Mouse (Mus musculus): Measurements from ENCODE around the gene Tmem247. TPM values are rescaled to one million over a fixed set of nuclear protein-coding genes. Genes with fewer than 3 reads are reported as not detected.

Tmem247 gene
- polyA plus RNA-seq, 1 experiment from 2014 or later = not detected

GRCm38 (mm10) chr17:86969582-86969981 is 52.4 kb downstream of the Tmem247 start:
- TF ChIP-seq EP300 (optimal IDR thresholded peaks at IDR 0.05) (no peak), CTCF (IDR thresholded peaks at IDR 0.05; ENCODE audit: low read depth) (no peak)
- 64% methylated on average over 5 of the region's 5 CpGs for WGBS
- no peak for ATAC-seq (ENCODE audit: low FRiP score, low TSS enrichment)

GRCm38 (mm10) chr17:86970026-86970750 is 53.0 kb downstream of the Tmem247 start:
- peaks cover 3% of the 10 kb centered on the region; the same call in 1 of the 2 replicates for H3K36me3 ChIP-seq (ENCODE audit: control insufficient read depth, insufficient read depth, low read length)
- no peak overlapping the region for H3K4me2 ChIP-seq (replicated peaks; ENCODE audit: low read depth)
- no peak overlapping the region for H3K27ac ChIP-seq (replicated peaks)
- H3K9me3 ChIP-seq (ENCODE audit: control insufficient read depth, low read length) = no peaks in the 10 kb centered on the region
- 90% methylated on average over 15 of the region's 15 CpGs for WGBS
- no peak for ATAC-seq (ENCODE audit: low FRiP score, low TSS enrichment)
- no peak overlapping the region for H3K9ac ChIP-seq (ENCODE audit: low read length)
- TF ChIP-seq EP300 (optimal IDR thresholded peaks at IDR 0.05) = no peak
- no peak overlapping the region for H3K4me3 ChIP-seq (ENCODE audit: low read depth, low read length)
- no peaks in the 10 kb centered on the region for H3K27me3 ChIP-seq (ENCODE audit: control insufficient read depth, insufficient read depth, low read length)
- DNase-seq (ENCODE audit: low spot score) = no peak
- H3K4me1 ChIP-seq (replicated peaks; ENCODE audit: control insufficient read depth, insufficient read depth) = 0 out of 2 replicates have a peak, but pooled peaks cover 3% of the 10 kb centered on the region

More at GRCm38 (mm10) chr17:86969582-86969981, 52.4 kb downstream of the Tmem247 start:
- no peaks in the 10 kb centered on the region for H3K9me3 ChIP-seq (ENCODE audit: control insufficient read depth, low read length)
- H3K4me1 ChIP-seq (replicated peaks; ENCODE audit: control insufficient read depth, insufficient read depth) = 0 out of 2 replicates have a peak, but pooled peaks cover 5% of the 10 kb centered on the region
- peaks cover 3% of the 10 kb centered on the region; the same call in 1 of the 2 replicates for H3K36me3 ChIP-seq (ENCODE audit: control insufficient read depth, insufficient read depth, low read length)
- DNase-seq (ENCODE audit: low spot score) = no peak
- H3K27ac ChIP-seq (replicated peaks) = no peak overlapping the region
- no peak overlapping the region for H3K9ac ChIP-seq (ENCODE audit: low read length)
- no peaks in the 10 kb centered on the region for H3K27me3 ChIP-seq (ENCODE audit: control insufficient read depth, insufficient read depth, low read length)
- H3K4me3 ChIP-seq (ENCODE audit: low read depth, low read length) = no peak overlapping the region
- H3K4me2 ChIP-seq (replicated peaks; ENCODE audit: low read depth) = no peak overlapping the region

- Histone ChIP-seq H3K27me3 (ENCODE audit: control insufficient read depth, insufficient read depth, low read length) (no peaks in the 10 kb centered on the region), H3K4me2 (replicated peaks; ENCODE audit: low read depth) (no peak overlapping the region), H3K9ac (ENCODE audit: low read length) (no peak overlapping the region), H3K27ac (replicated peaks) (no peak overlapping the region), H3K9me3 (ENCODE audit: control insufficient read depth, low read length) (no peaks in the 10 kb centered on the region), H3K36me3 (ENCODE audit: control insufficient read depth, insufficient read depth, low read length) (peaks cover 3% of the 10 kb centered on the region; the same call in 1 of the 2 replicates), H3K4me1 (replicated peaks; ENCODE audit: control insufficient read depth, insufficient read depth) (0 out of 2 replicates have a peak, but pooled peaks cover 3% of the 10 kb centered on the region), H3K4me3 (ENCODE audit: low read depth, low read length) (no peak overlapping the region)
- TF ChIP-seq EP300 (optimal IDR thresholded peaks at IDR 0.05) (no peak), CTCF (IDR thresholded peaks at IDR 0.05; ENCODE audit: low read depth) (no peak)
- ATAC-seq (ENCODE audit: low FRiP score, low TSS enrichment) = no peak
- DNase-seq (ENCODE audit: low spot score) = no peak
- WGBS = 75% methylated on average over 5 of the region's 5 CpGs
Observed at GRCm38 (mm10) chr17:86971036-86971435, 53.9 kb downstream of the Tmem247 start.

- Histone ChIP-seq H3K27ac (replicated peaks) (no peak overlapping the region), H3K4me3 (ENCODE audit: low read depth, low read length) (no peak overlapping the region), H3K4me1 (replicated peaks; ENCODE audit: control insufficient read depth, insufficient read depth) (0 out of 2 replicates have a peak, but pooled peaks cover 3% of the 10 kb centered on the region), H3K4me2 (replicated peaks; ENCODE audit: low read depth) (no peak overlapping the region), H3K36me3 (ENCODE audit: control insufficient read depth, insufficient read depth, low read length) (peaks cover 3% of the 10 kb centered on the region; the same call in 1 of the 2 replicates), H3K9me3 (ENCODE audit: control insufficient read depth, low read length) (no peaks in the 10 kb centered on the region), H3K9ac (ENCODE audit: low read length) (no peak overlapping the region), H3K27me3 (ENCODE audit: control insufficient read depth, insufficient read depth, low read length) (no peaks in the 10 kb centered on the region)
- DNase-seq (ENCODE audit: low spot score) = no peak
- TF ChIP-seq CTCF (IDR thresholded peaks at IDR 0.05; ENCODE audit: low read depth) = no peak
- TF ChIP-seq EP300 (optimal IDR thresholded peaks at IDR 0.05) = no peak
- WGBS = 90% methylated on average over 7 of the region's 7 CpGs
- ATAC-seq (ENCODE audit: low FRiP score, low TSS enrichment) = no peak
Observed at GRCm38 (mm10) chr17:86971860-86972259, 54.7 kb downstream of the Tmem247 start.

Other genes with a start within 250 kb of the Tmem247 start
- gene Epas1, start 163.6 kb upstream of the Tmem247 start, polyA plus RNA-seq (2015; fragmentation: Nextera tagmentation; extraction: Ambion mirVana) = 4.7 and 5.5 TPM in 2 replicates
- 0.12 TPM in 1 of 2 replicates, not detected in the other for gene Atp6v1e2, start 30.5 kb downstream of the Tmem247 start, polyA plus RNA-seq (2015; fragmentation: Nextera tagmentation; extraction: Ambion mirVana)
- 5.6 and 6.2 TPM in 2 replicates for gene Rhoq, start 45.7 kb downstream of the Tmem247 start, polyA plus RNA-seq (2015; fragmentation: Nextera tagmentation; extraction: Ambion mirVana)
- gene Pigf, start 108.1 kb downstream of the Tmem247 start, polyA plus RNA-seq (2015; fragmentation: Nextera tagmentation; extraction: Ambion mirVana) = 49.4 and 50.2 TPM in 2 replicates
- 138 and 140 TPM in 2 replicates for gene Cript, start 108.2 kb downstream of the Tmem247 start, polyA plus RNA-seq (2015; fragmentation: Nextera tagmentation; extraction: Ambion mirVana)
- 4.8 and 4.9 TPM in 2 replicates for gene Socs5, start 190.3 kb downstream of the Tmem247 start, polyA plus RNA-seq (2015; fragmentation: Nextera tagmentation; extraction: Ambion mirVana)

All from stomach, postnatal 0 days (tissue).